Mouse (Mus musculus) liver, postnatal 0 days (tissue): ENCODE measurements at regions not wholly inside any gene's neighbourhood (a gene's known extent, or its start where the extent isn't known, plus 50 kb on each side); places are given as distances from the start of the nearest gene placed in this dataset.

Experiments
- ATAC-seq: fragments of 200-750 bp; cut with Nextera tagmentation; 2 replicates; pipeline ENCODE4 v1.8.0; 2017; ENCODE audit warnings: mild to moderate bottlenecking, moderate library complexity
- DNase-seq: peaks from one replicate; pipeline ENCODE4 v3.0.0-alpha.2; 2016
- H3K27ac ChIP-seq: fragments of 300-500 bp; sonication (generic); 2 replicates; pipeline ENCODE4 v1.5.1; 2014; ENCODE audit warnings: antibody characterized with exemption, moderate library complexity, mild to moderate bottlenecking, low read depth
- H3K27me3 ChIP-seq: fragments of 300-500 bp; sonication (generic); 2 replicates; pipeline ENCODE4 v1.6.1; 2014; ENCODE audit warnings: low read length, control low read depth, mixed read lengths; ENCODE audit not compliant: insufficient read depth
- H3K36me3 ChIP-seq: fragments of 300-500 bp; sonication (generic); replicated peaks from 2 replicates; pipeline ENCODE4 v1.6.1; 2014; ENCODE audit warnings: mild to moderate bottlenecking, control low read depth, low read length, moderate library complexity, mixed read lengths; ENCODE audit not compliant: insufficient read depth
- H3K4me1 ChIP-seq: fragments of 300-500 bp; sonication (generic); 2 replicates; pipeline ENCODE4 v1.6.1; 2014; ENCODE audit warnings: antibody characterized with exemption, mild to moderate bottlenecking, control low read depth; ENCODE audit not compliant: insufficient read depth
- H3K4me2 ChIP-seq: fragments of 300-500 bp; sonication (generic); 2 replicates; pipeline ENCODE4 v1.6.1; 2014; ENCODE audit warnings: low read depth, mild to moderate bottlenecking, low read length, moderate library complexity, mixed read lengths
- H3K4me3 ChIP-seq: fragments of 300-500 bp; sonication (generic); 2 replicates; pipeline ENCODE4 v1.5.1; 2014; ENCODE audit warnings: low read depth, low read length
- H3K9ac ChIP-seq: fragments of 300-500 bp; sonication (generic); replicated peaks from 2 replicates; pipeline ENCODE4 v1.6.1; 2014; ENCODE audit warnings: mild to moderate bottlenecking, moderate library complexity
- H3K9me3 ChIP-seq: fragments of 300-500 bp; sonication (generic); 2 replicates; pipeline ENCODE4 v1.6.1; 2016; ENCODE audit warnings: mild to moderate bottlenecking, control low read depth, low read length, mixed read lengths
- CTCF ChIP-seq: sonication (generic); IDR thresholded peaks from 2 replicates; pipeline ENCODE4 v1.5.1; 2016; ENCODE audit warnings: antibody characterized with exemption, low read depth
- EP300 ChIP-seq: IDR thresholded peaks from 2 replicates; pipeline ENCODE4 v1.6.1; 2016; ENCODE audit warnings: antibody characterized with exemption, low read depth, mild to moderate bottlenecking
- WGBS: fragments of 180-500 bp; shearing (Covaris S2); extraction: QIAGEN DNeasy Blood & Tissue Kit; methylation state at CpG from one replicate; pipeline ENCODE4 v1.1.7; 2014; ENCODE audit not compliant: insufficient replicate concordance; 5-methylcytosine and 5-hydroxymethylcytosine counted together

GRCm38 (mm10) chr1:169170405-169170804 lies 360.9 kb downstream of the Nuf2 start:
- no peak for DNase-seq
- no peak overlapping the region for H3K4me2 ChIP-seq
- H3K36me3 ChIP-seq: no peaks in the 10 kb centered on the region
- no peaks in the 10 kb centered on the region for H3K9me3 ChIP-seq
- TF ChIP-seq CTCF (no peak), EP300 (no peak)
- no peak overlapping the region for H3K4me3 ChIP-seq
- no peaks in the 10 kb centered on the region; the same call in 1 of the 2 replicates for H3K4me1 ChIP-seq
- WGBS: 87% methylated on average over 2 of the region's 2 CpGs
- H3K9ac ChIP-seq: no peak overlapping the region
- no peak for ATAC-seq
- H3K27me3 ChIP-seq: no peaks in the 10 kb centered on the region
- H3K27ac ChIP-seq: no peak overlapping the region

DNA sequence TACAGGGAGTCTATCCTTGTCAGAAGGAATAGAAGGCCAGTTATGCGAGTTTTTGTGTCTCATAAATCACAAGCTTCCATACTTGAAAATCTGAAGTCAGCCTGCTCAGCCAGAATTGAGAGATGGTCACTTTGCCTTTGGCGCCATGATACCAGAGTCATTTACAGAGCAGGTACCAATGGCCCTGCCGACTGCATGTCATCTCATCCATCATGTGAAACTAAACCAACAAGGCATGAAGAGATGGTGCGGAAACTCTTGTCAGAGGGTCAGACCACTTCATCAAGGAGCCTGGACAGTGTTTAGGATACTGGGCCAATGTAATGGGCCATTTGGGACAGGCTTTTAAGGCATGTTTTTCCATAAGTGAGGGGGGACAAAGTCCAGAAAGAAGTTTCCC lies 363.2 kb downstream of the Nuf2 start:
- no peak overlapping the region for H3K9ac ChIP-seq
- H3K27ac ChIP-seq: no peak overlapping the region
- no peaks in the 10 kb centered on the region; the same call in 1 of the 2 replicates for H3K4me1 ChIP-seq
- TF ChIP-seq CTCF (no peak), EP300 (no peak)
- ATAC-seq (no peak), DNase-seq (no peak)
- WGBS: 74% methylated on average over 4 of the region's 4 CpGs
- no peak overlapping the region for H3K4me3 ChIP-seq
- H3K27me3 ChIP-seq: no peaks in the 10 kb centered on the region
- H3K36me3 ChIP-seq: no peaks in the 10 kb centered on the region
- no peak overlapping the region for H3K4me2 ChIP-seq
- no peaks in the 10 kb centered on the region for H3K9me3 ChIP-seq

GRCm38 (mm10) chr1:169166041-169166850 lies 365.0 kb downstream of the Nuf2 start:
- ATAC-seq: no peak

GRCm38 (mm10) chr1:169160858-169161257 lies 370.4 kb downstream of the Nuf2 start:
- H3K27ac ChIP-seq: no peak overlapping the region
- TF ChIP-seq EP300: no peak
- no peak for TF ChIP-seq CTCF
- no peaks in the 10 kb centered on the region for H3K27me3 ChIP-seq
- DNase-seq (no peak), ATAC-seq (no peak)
- no peak overlapping the region for H3K9ac ChIP-seq
- no peaks in the 10 kb centered on the region for H3K9me3 ChIP-seq
- H3K4me3 ChIP-seq: no peak overlapping the region
- WGBS: 65% methylated on average over 6 of the region's 6 CpGs
- no peaks in the 10 kb centered on the region; the same call in 1 of the 2 replicates for H3K4me1 ChIP-seq
- no peaks in the 10 kb centered on the region for H3K36me3 ChIP-seq
- no peak overlapping the region for H3K4me2 ChIP-seq

More at GRCm38 (mm10) chr1:169166041-169166850, 365.0 kb downstream of the Nuf2 start:
- Histone ChIP-seq H3K36me3 (no peaks in the 10 kb centered on the region), H3K4me2 (no peak overlapping the region), H3K4me1 (no peaks in the 10 kb centered on the region; the same call in 1 of the 2 replicates), H3K27ac (no peak overlapping the region), H3K9me3 (no peaks in the 10 kb centered on the region), H3K9ac (no peak overlapping the region), H3K4me3 (no peak overlapping the region), H3K27me3 (no peaks in the 10 kb centered on the region)
- no peak for TF ChIP-seq EP300
- TF ChIP-seq CTCF: no peak
- 68% methylated on average over 5 of the region's 5 CpGs for WGBS
- no peak for DNase-seq

- Histone ChIP-seq H3K27me3 (no peaks in the 10 kb centered on the region), H3K36me3 (no peaks in the 10 kb centered on the region), H3K9me3 (no peaks in the 10 kb centered on the region), H3K4me3 (no peak overlapping the region), H3K9ac (no peak overlapping the region), H3K27ac (no peak overlapping the region), H3K4me2 (no peak overlapping the region), H3K4me1 (no peaks in the 10 kb centered on the region)
- no peak for ATAC-seq
- no peak for DNase-seq
- no peak for TF ChIP-seq CTCF
- no peak for TF ChIP-seq EP300
- WGBS: 70% methylated on average over 1 of the region's 1 CpGs
Measured at GRCm38 (mm10) chr1:169160220-169160619, 371.0 kb downstream of the Nuf2 start.

DNA sequence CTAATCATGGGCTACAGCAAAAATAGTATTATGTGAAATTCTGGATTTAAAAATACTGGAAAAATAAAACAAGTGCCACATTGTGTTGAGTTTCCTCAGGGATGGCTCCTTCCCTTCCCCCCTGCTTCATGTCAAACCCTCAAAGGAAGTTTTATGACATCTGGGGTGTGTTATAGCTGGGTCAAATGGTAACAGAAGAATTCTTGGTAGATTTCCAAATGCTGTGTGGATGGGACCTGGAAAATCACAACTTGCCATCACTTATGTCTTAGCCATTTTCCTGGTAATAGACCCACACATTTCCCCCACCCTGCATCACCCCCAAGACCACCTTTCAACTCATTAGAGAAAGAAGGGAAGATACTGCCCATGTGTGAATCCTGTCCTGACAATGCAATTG lies 371.5 kb downstream of the Nuf2 start:
- ATAC-seq (no peak), DNase-seq (no peak)
- H3K4me2 ChIP-seq: no peak overlapping the region
- no peak overlapping the region for H3K4me3 ChIP-seq
- no peak overlapping the region for H3K27ac ChIP-seq
- H3K36me3 ChIP-seq: no peaks in the 10 kb centered on the region
- H3K9ac ChIP-seq: no peak overlapping the region
- H3K9me3 ChIP-seq: no peaks in the 10 kb centered on the region
- H3K27me3 ChIP-seq: no peaks in the 10 kb centered on the region
- no peaks in the 10 kb centered on the region for H3K4me1 ChIP-seq
- TF ChIP-seq EP300 (no peak), CTCF (no peak)
